Mouse (Mus musculus) testis, adult 2 months (tissue): ENCODE results near the gene Pitpnm1.

Source experiments
- CTCF ChIP-seq: fragments of 200-500 bp; IDR thresholded peaks from 2 replicates; pipeline ENCODE4 v1.5.1; 2012; ENCODE audit warnings: low read depth, mild to moderate bottlenecking, inconsistent platforms, low read length, moderate library complexity; ENCODE audit not compliant: control insufficient read depth, insufficient read depth, insufficient replicate concordance
- POLR2A ChIP-seq: fragments of 200-500 bp; IDR thresholded peaks from 2 replicates; pipeline ENCODE4 v1.6.1; 2012; ENCODE audit warnings: low read depth, mild to moderate bottlenecking, inconsistent platforms, low read length, moderate library complexity; ENCODE audit not compliant: control insufficient read depth

DNA sequence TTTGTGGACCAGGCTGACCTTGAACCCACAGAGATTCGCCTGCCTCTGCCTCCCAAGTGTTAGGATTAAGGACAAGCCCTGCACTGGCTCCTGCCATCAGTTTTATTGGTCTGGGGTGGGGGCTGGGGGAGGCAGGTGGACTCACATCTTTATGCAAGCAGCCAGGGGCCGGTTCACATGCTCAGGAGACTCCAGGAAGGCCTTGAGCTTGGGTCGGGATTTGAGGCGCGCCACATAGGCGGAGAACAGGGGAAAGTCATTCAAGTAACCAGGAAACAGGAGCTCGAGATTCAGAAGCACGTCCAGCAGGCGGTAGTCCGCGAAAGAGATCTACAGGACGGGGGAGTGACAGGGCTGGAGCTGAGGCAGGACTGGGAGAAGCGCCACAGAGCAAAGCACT lies 42.4 kb upstream of the Pitpnm1 start:
- TF ChIP-seq POLR2A (no peak), CTCF (no peak)
